Mouse (Mus musculus): Measurements from ENCODE around the gene Kif26b. TPM values are rescaled to one million over a fixed set of nuclear protein-coding genes. Genes with fewer than 3 reads are reported as not detected.

Kif26b gene
- polyA plus RNA-seq, 1 experiment from 2014 or later: 23.7 TPM

DNA sequence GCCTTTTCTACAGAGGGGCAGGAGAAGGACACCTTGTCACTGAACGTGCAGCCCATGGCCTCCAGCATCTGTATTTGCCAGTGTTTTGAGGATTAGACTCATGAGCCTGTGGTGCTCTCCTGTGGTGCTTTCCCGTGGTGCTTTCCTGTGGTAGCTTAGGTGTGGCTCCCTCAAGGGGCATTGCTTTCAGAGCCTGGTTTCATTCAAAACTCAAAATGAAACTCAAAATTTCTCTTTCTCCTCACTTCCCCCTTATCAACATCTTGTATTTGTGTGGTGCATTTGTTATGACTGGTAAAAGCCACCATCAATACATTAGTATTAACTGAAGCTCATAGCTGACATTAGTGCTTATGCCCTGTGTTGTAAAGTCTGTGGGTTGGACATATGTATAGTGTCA, 112.9 kb downstream of the Kif26b start:
- Histone ChIP-seq H3K9ac (ENCODE audit: low read length) (no peak overlapping the region), H3K27ac (replicated peaks; ENCODE audit: low read depth, low read length) (no peak overlapping the region), H3K4me2 (ENCODE audit: low read depth, severe bottlenecking) (no peak overlapping the region), H3K9me3 (ENCODE audit: control insufficient read depth, low read length) (no peaks in the 10 kb centered on the region), H3K4me1 (ENCODE audit: control insufficient read depth, insufficient read depth, low read length) (peaks cover 19% of the 10 kb centered on the region; the same call in 1 of the 2 replicates), H3K27me3 (ENCODE audit: control insufficient read depth, insufficient read depth, low read length) (no peaks in the 10 kb centered on the region), H3K36me3 (ENCODE audit: control insufficient read depth, insufficient read depth, low read length) (peaks cover 2% of the 10 kb centered on the region; the same call in 1 of the 2 replicates), H3K4me3 (ENCODE audit: low read depth, low read length) (no peak overlapping the region)
- WGBS: 85% methylated on average over 2 of the region's 2 CpGs
- DNase-seq (ENCODE audit: low spot score) (no peak), ATAC-seq (ENCODE audit: insufficient number of reproducible peaks, low FRiP score, low TSS enrichment, low read depth) (no peak)

DNA sequence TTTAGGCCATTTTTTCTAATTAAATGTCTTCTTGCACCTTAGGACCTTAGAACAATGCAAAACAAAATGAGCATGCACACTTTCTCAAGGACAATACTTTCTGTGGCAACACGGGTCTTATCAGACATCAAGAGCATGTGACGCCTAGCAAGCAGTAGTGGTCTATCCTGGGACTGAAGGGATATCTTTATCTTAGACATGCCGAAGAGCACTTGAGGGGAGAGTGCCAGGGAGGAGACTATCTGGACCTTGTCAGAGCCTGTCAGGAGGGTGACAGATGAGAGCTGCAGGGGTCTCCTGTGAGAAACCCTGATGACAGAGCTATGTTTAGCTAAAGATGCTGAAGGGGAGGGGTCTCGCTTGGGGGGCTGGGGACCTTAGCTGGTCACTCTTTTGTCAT, 116.0 kb downstream of the Kif26b start:
- 56% methylated on average over 4 of the region's 4 CpGs for WGBS
- Histone ChIP-seq H3K9ac (ENCODE audit: low read length) (no peak overlapping the region), H3K36me3 (ENCODE audit: control insufficient read depth, insufficient read depth, low read length) (peaks cover 2% of the 10 kb centered on the region; the same call in 1 of the 2 replicates), H3K9me3 (ENCODE audit: control insufficient read depth, low read length) (no peaks in the 10 kb centered on the region), H3K27me3 (ENCODE audit: control insufficient read depth, insufficient read depth, low read length) (no peaks in the 10 kb centered on the region), H3K27ac (replicated peaks; ENCODE audit: low read depth, low read length) (no peak overlapping the region), H3K4me3 (ENCODE audit: low read depth, low read length) (no peak overlapping the region), H3K4me1 (ENCODE audit: control insufficient read depth, insufficient read depth, low read length) (peaks cover 4% of the 10 kb centered on the region; the same call in 1 of the 2 replicates), H3K4me2 (ENCODE audit: low read depth, severe bottlenecking) (no peak overlapping the region)
- no peak for DNase-seq (ENCODE audit: low spot score)
- no peak for ATAC-seq (ENCODE audit: insufficient number of reproducible peaks, low FRiP score, low TSS enrichment, low read depth)

DNA sequence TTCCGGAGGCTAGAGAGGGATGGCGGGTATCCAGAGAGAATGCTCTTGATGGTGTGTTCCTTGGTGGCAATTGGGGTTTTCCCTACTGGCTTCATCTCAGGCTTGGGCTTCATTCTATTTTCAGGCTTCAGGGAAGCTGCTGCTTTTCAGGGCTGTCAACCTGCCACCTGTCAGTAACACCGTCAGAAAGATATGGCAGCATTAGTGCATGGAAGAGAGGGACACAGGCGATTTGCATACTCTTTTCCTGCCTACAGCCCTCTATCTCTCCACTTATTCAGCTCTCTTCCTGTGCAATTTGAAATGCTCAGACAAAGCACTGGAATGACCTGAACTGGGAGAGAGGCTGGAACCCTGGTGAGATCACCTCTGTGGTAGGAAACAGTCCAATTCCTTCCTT, 117.7 kb downstream of the Kif26b start:
- ATAC-seq (ENCODE audit: insufficient number of reproducible peaks, low FRiP score, low TSS enrichment, low read depth) (no peak), DNase-seq (ENCODE audit: low spot score) (no peak)
- 88% methylated on average over 4 of the region's 4 CpGs for WGBS
- H3K4me1 ChIP-seq (ENCODE audit: control insufficient read depth, insufficient read depth, low read length): peaks cover 10% of the 10 kb centered on the region
- H3K9ac ChIP-seq (ENCODE audit: low read length): no peak overlapping the region
- no peaks in the 10 kb centered on the region for H3K9me3 ChIP-seq (ENCODE audit: control insufficient read depth, low read length)
- H3K4me2 ChIP-seq (ENCODE audit: low read depth, severe bottlenecking): no peak overlapping the region
- H3K4me3 ChIP-seq (ENCODE audit: low read depth, low read length): no peak overlapping the region
- H3K27ac ChIP-seq (replicated peaks; ENCODE audit: low read depth, low read length): no peak overlapping the region
- H3K27me3 ChIP-seq (ENCODE audit: control insufficient read depth, insufficient read depth, low read length): no peaks in the 10 kb centered on the region
- peaks cover 2% of the 10 kb centered on the region; the same call in 1 of the 2 replicates for H3K36me3 ChIP-seq (ENCODE audit: control insufficient read depth, insufficient read depth, low read length)

DNA sequence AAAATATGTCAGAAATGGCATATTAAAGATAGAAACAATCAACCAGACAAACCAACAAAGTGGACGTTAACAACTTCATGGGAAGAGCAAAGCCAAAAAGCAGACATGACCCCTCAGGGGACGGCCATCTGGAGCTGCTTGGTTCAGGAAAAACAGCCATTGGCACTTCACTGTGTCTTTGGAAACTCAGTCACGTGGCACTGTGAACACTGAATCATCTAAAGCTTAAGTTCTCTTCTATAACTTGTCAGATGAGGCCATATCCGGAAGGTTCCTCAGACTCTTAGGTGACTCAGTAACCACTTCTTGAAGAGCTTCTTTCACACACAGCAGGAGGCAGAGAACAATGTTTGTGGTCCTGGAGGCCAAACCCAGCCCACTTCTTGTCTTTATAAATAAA, 126.6 kb downstream of the Kif26b start:
- Histone ChIP-seq H3K9ac (ENCODE audit: low read length) (no peak overlapping the region), H3K27ac (replicated peaks; ENCODE audit: low read depth, low read length) (no peak overlapping the region), H3K36me3 (ENCODE audit: control insufficient read depth, insufficient read depth, low read length) (no peaks in the 10 kb centered on the region), H3K4me2 (ENCODE audit: low read depth, severe bottlenecking) (no peak overlapping the region), H3K27me3 (ENCODE audit: control insufficient read depth, insufficient read depth, low read length) (no peaks in the 10 kb centered on the region), H3K4me1 (ENCODE audit: control insufficient read depth, insufficient read depth, low read length) (peaks cover 32% of the 10 kb centered on the region), H3K9me3 (ENCODE audit: control insufficient read depth, low read length) (no peaks in the 10 kb centered on the region), H3K4me3 (ENCODE audit: low read depth, low read length) (no peak overlapping the region)
- no peak for ATAC-seq (ENCODE audit: insufficient number of reproducible peaks, low FRiP score, low TSS enrichment, low read depth)
- WGBS: 82% methylated on average over 4 of the region's 4 CpGs
- no peak for DNase-seq (ENCODE audit: low spot score)

DNA sequence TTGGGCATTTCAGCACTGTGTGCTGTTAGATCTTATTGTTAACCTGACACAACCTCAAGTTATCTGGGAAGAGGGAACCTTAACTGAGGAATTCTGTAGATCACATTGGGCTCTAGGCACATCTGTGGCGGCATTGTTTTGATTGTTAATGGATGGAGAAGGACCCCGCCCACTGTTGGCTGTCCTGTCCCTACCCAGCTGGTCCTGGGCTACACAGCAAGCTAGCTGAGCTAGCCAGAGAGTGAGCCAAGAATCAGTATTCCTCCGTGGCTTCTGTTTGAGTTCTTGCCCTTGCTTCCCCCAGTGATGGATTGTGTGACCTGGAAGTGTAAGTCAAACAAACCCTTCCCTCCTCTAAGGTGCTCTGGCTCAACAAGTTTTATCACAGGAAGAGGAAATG, 132.1 kb downstream of the Kif26b start:
- ATAC-seq (ENCODE audit: insufficient number of reproducible peaks, low FRiP score, low TSS enrichment, low read depth) (no peak), DNase-seq (ENCODE audit: low spot score) (no peak)
- peaks cover 22% of the 10 kb centered on the region for H3K4me1 ChIP-seq (ENCODE audit: control insufficient read depth, insufficient read depth, low read length)
- no peak overlapping the region for H3K4me3 ChIP-seq (ENCODE audit: low read depth, low read length)
- WGBS: 26% methylated on average over 3 of the region's 3 CpGs
- no peak overlapping the region for H3K9ac ChIP-seq (ENCODE audit: low read length)
- H3K4me2 ChIP-seq (ENCODE audit: low read depth, severe bottlenecking): no peak overlapping the region
- H3K27me3 ChIP-seq (ENCODE audit: control insufficient read depth, insufficient read depth, low read length): no peaks in the 10 kb centered on the region
- H3K9me3 ChIP-seq (ENCODE audit: control insufficient read depth, low read length): no peaks in the 10 kb centered on the region
- no peaks in the 10 kb centered on the region for H3K36me3 ChIP-seq (ENCODE audit: control insufficient read depth, insufficient read depth, low read length)
- no peak overlapping the region for H3K27ac ChIP-seq (replicated peaks; ENCODE audit: low read depth, low read length)

DNA sequence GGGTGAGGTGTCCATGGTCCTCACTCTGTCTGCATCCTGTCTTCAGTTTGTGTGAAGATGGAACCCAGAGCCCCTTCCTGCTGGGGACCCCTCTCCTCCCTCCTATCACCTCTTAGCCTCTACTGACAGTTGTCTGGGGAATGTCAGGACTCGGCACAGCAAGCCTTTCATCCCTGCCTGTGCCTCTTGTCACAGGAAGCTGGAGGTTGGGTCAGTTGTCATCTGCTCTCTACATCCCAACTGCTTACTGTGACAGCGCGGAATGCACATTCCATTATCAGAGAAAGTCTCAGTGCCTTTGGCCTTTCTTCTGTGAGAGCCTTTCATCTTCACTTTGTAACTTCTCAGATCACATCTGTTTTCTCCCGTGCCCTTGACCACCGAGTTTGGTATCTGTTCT, 132.6 kb downstream of the Kif26b start:
- no peak overlapping the region for H3K4me3 ChIP-seq (ENCODE audit: low read depth, low read length)
- no peak for ATAC-seq (ENCODE audit: insufficient number of reproducible peaks, low FRiP score, low TSS enrichment, low read depth)
- H3K4me2 ChIP-seq (ENCODE audit: low read depth, severe bottlenecking): no peak overlapping the region
- no peaks in the 10 kb centered on the region for H3K9me3 ChIP-seq (ENCODE audit: control insufficient read depth, low read length)
- peaks cover 22% of the 10 kb centered on the region for H3K4me1 ChIP-seq (ENCODE audit: control insufficient read depth, insufficient read depth, low read length)
- H3K9ac ChIP-seq (ENCODE audit: low read length): no peak overlapping the region
- no peak for DNase-seq (ENCODE audit: low spot score)
- H3K36me3 ChIP-seq (ENCODE audit: control insufficient read depth, insufficient read depth, low read length): no peaks in the 10 kb centered on the region
- 16% methylated on average over 5 of the region's 5 CpGs for WGBS
- H3K27ac ChIP-seq (replicated peaks; ENCODE audit: low read depth, low read length): no peak overlapping the region
- H3K27me3 ChIP-seq (ENCODE audit: control insufficient read depth, insufficient read depth, low read length): no peaks in the 10 kb centered on the region

DNA sequence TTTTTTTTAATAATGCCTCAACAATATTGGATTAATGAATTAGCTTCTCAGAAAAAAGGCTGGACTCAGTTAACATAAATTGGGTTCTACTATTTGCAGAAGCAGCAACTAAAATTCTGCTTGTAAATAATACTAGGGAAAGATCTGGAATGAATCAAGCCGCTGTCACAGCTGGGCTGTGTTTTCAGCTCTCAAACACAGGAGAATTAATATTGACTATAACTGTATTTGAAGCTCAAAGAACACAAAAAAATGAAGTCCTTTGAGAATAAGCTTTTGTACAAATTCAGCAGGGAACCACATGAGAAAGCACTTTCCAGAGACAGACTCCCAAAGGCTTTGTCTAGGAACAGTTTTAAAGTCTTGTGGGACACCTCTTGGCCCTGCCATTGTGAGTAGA, 134.6 kb downstream of the Kif26b start:
- DNase-seq (ENCODE audit: low spot score): no peak

DNA sequence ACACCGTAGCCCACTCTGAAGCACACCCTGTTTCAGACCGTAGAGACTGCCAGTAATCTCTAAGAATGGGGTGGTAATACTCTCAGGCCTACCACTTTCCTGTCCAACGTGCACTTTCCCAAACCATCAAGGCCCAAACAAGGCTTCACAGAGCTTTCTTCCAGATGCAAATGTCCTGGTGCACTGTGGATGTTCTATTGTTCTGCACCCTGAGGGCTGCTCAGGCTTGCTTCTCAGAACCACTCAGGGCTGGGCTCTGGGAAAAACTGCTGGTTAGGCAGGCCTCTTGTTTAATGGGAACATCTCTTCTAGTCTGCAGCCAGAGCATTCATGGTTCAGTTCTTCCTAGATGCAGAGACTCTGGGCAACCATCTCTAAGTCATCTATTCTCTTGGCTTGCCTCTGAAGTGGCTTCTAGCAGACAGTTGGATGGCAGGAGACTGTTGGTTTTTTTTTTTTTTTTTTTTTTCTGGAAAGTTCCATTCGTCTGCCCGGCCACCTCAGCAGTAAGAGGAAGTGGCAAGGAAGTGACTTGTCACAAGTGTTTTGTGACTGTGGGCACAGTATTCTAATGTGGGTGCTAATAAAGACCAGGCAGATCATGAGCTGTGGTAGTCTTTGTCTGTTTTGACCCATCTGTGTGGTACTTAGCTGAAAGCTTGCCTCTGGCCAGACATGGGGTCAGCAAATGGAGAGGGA, 135.5 kb downstream of the Kif26b start:
- Histone ChIP-seq H3K9me3 (ENCODE audit: control insufficient read depth, low read length) (no peaks in the 10 kb centered on the region), H3K27ac (replicated peaks; ENCODE audit: low read depth, low read length) (peak overlapping the region; percentile 75), H3K4me1 (ENCODE audit: control insufficient read depth, insufficient read depth, low read length) (peaks cover 22% of the 10 kb centered on the region), H3K27me3 (ENCODE audit: control insufficient read depth, insufficient read depth, low read length) (no peaks in the 10 kb centered on the region), H3K9ac (ENCODE audit: low read length) (no peak overlapping the region), H3K4me3 (ENCODE audit: low read depth, low read length) (no peak overlapping the region), H3K4me2 (ENCODE audit: low read depth, severe bottlenecking) (no peak overlapping the region), H3K36me3 (ENCODE audit: control insufficient read depth, insufficient read depth, low read length) (no peaks in the 10 kb centered on the region)
- 81% methylated on average over 5 of the region's 5 CpGs for WGBS
- ATAC-seq (ENCODE audit: insufficient number of reproducible peaks, low FRiP score, low TSS enrichment, low read depth) (no peak), DNase-seq (ENCODE audit: low spot score) (no peak)

More for the DNA sequence above, 134.6 kb downstream of the Kif26b start:
- Histone ChIP-seq H3K4me2 (ENCODE audit: low read depth, severe bottlenecking) (no peak overlapping the region), H3K9ac (ENCODE audit: low read length) (no peak overlapping the region), H3K4me1 (ENCODE audit: control insufficient read depth, insufficient read depth, low read length) (peaks cover 22% of the 10 kb centered on the region), H3K27me3 (ENCODE audit: control insufficient read depth, insufficient read depth, low read length) (no peaks in the 10 kb centered on the region), H3K4me3 (ENCODE audit: low read depth, low read length) (no peak overlapping the region), H3K9me3 (ENCODE audit: control insufficient read depth, low read length) (no peaks in the 10 kb centered on the region), H3K36me3 (ENCODE audit: control insufficient read depth, insufficient read depth, low read length) (no peaks in the 10 kb centered on the region), H3K27ac (replicated peaks; ENCODE audit: low read depth, low read length) (peak overlapping the region; percentile 75)
- WGBS: 67% methylated on average over 1 of the region's 1 CpGs
- no peak for ATAC-seq (ENCODE audit: insufficient number of reproducible peaks, low FRiP score, low TSS enrichment, low read depth)

DNA sequence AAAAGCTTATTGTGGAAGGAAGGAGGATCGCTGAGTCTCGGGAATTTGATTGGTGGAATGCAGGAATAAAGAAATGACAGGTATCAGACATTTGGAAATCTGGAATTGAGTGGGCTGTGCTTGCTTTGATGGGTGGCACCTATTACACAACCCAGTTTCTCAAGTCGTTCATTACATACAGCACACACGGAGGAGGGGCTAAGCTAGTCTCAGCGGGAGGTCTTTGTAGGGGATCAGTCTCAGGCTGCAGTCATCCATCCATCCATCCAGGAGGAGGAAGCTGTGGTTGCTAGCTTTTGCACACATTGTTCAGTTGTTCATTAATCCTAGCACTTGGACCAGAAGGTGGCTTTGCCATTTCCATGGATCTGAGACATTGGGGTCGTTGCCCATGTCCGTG, 137.6 kb downstream of the Kif26b start:
- DNase-seq (ENCODE audit: low spot score): no peak
- Histone ChIP-seq H3K36me3 (ENCODE audit: control insufficient read depth, insufficient read depth, low read length) (no peaks in the 10 kb centered on the region), H3K27me3 (ENCODE audit: control insufficient read depth, insufficient read depth, low read length) (no peaks in the 10 kb centered on the region), H3K4me2 (ENCODE audit: low read depth, severe bottlenecking) (no peak overlapping the region), H3K27ac (replicated peaks; ENCODE audit: low read depth, low read length) (no peak overlapping the region), H3K4me3 (ENCODE audit: low read depth, low read length) (no peak overlapping the region), H3K9ac (ENCODE audit: low read length) (no peak overlapping the region), H3K9me3 (ENCODE audit: control insufficient read depth, low read length) (no peaks in the 10 kb centered on the region), H3K4me1 (ENCODE audit: control insufficient read depth, insufficient read depth, low read length) (peaks cover 22% of the 10 kb centered on the region)
- 79% methylated on average over 7 of the region's 7 CpGs for WGBS
- no peak for ATAC-seq (ENCODE audit: insufficient number of reproducible peaks, low FRiP score, low TSS enrichment, low read depth)

All from limb, embryonic 11.5 days (tissue).